Mouse (Mus musculus) lung, postnatal 0 days (tissue): ENCODE data around the gene Thnsl2.

Experiments
- CTCF ChIP-seq: IDR thresholded peaks from 2 replicates; pipeline ENCODE4 v1.5.1; 2016; ENCODE audit warnings: antibody characterized with exemption, mild to moderate bottlenecking
- EP300 ChIP-seq: IDR thresholded peaks from 2 replicates; pipeline ENCODE4 v1.6.1; 2016; ENCODE audit warnings: antibody characterized with exemption, mild to moderate bottlenecking, control low read depth

GRCm38 (mm10) chr6:71193151-71193740, 49.0 kb upstream of the Thnsl2 start:
- TF ChIP-seq CTCF (no peak), EP300 (no peak)
